ENCODE assay signal across 11 mouse cellular contexts in the genomic region with DNA sequence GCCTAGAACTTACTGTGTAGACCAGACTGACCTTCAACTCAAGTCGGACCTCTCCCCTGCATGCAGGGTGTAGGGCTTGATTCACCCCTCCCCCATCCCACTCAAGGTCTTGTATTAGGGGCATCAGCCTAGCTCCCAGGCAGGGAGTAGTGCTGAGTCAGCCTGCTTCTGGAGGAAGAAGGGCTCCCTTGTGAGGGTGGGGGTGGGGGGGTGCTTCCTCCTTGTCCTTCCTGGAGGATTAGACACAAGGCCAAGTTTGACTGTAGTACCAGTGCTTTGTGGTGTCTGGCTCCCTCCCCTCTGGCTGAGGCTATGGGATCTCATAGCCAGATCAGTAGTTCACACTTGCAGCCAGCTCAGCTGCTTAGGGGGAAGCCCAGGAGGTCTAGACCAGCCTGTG. TPM values are rescaled to one million over a fixed set of nuclear protein-coding genes. Genes with fewer than 3 reads are reported as not detected.
DNase-seq lines count a peak whose midpoint lies in the region; ATAC-seq and TF ChIP-seq lines count a peak whose summit lies in the region.
"Had no signal": no experiment of that assay in that cellular context is flagged by ENCODE, and none has a peak within 500 bp of the region (broad histone marks: within the 10 kb centered on the region; RNA-seq: fewer than 3 reads in every experiment).

No protein-coding gene starts in this region.

- 29% methylated on average over 1 of the region's 1 CpGs for WGBS in lung, embryonic 15.5 days
- WGBS in liver, postnatal 0 days (ENCODE audit: insufficient replicate concordance): 11% methylated on average over 1 of the region's 1 CpGs

- H3K36me3 ChIP-seq in lung, embryonic 15.5 days: no peaks in the 10 kb centered on the region
- peaks cover 4% of the 10 kb centered on the region for H3K36me3 ChIP-seq in liver, postnatal 0 days (replicated peaks; ENCODE audit: insufficient read depth, low read length)
- H3K36me3 ChIP-seq: intestine, embryonic 15.5 days had no signal

- H3K4me1 ChIP-seq in lung, embryonic 15.5 days: 0 out of 2 replicates have a peak, but pooled peaks cover 6% of the 10 kb centered on the region
- peaks cover 2% of the 10 kb centered on the region; the same call in 1 of the 2 replicates for H3K4me1 ChIP-seq in liver, postnatal 0 days (ENCODE audit: insufficient read depth)
- H3K4me1 ChIP-seq: intestine, embryonic 15.5 days had no signal

- TF ChIP-seq EP300 in liver, postnatal 0 days (IDR thresholded peaks at IDR 0.05; ENCODE audit: low read depth): no peak

- H3K9me3 ChIP-seq in lung, embryonic 15.5 days: no peaks in the 10 kb centered on the region
- H3K9me3 ChIP-seq in liver, postnatal 0 days (ENCODE audit: low read length): no peaks in the 10 kb centered on the region
- H3K9me3 ChIP-seq: intestine, embryonic 15.5 days had no signal

- intact Hi-C loops in left cerebral cortex, postnatal 25 days (cut with DNase I): no loop called here

- H3K9ac ChIP-seq in lung, embryonic 15.5 days: no peak overlapping the region
- H3K9ac ChIP-seq in liver, postnatal 0 days (replicated peaks): no peak overlapping the region
- H3K9ac ChIP-seq: intestine, embryonic 15.5 days had no signal

- peaks cover 4% of the 10 kb centered on the region; the same call in 1 of the 2 replicates for H3K27me3 ChIP-seq in lung, embryonic 15.5 days
- H3K27me3 ChIP-seq in liver, postnatal 0 days (ENCODE audit: insufficient read depth, low read length): no peaks in the 10 kb centered on the region
- H3K27me3 ChIP-seq: intestine, embryonic 15.5 days had no signal

- no peak for TF ChIP-seq CTCF in liver, postnatal 0 days (IDR thresholded peaks at IDR 0.05; ENCODE audit: low read depth)

- DNase-seq in adrenal gland, postnatal 14 days: peak; percentile 61
- DNase-seq in adrenal gland, postnatal 4 days (ENCODE audit: low spot score in 2 of 2): no peak
- DNase-seq in lung, postnatal 36 days: no peak
- DNase-seq in liver, postnatal 0 days: peak; percentile 39
- DNase-seq in left cerebral cortex, postnatal 25 days (ENCODE audit: low spot score in 2 of 2): no peak
- DNase-seq: B cell, adult 2 months had no signal

- peak; percentile 29; the same call in 1 of the 2 replicates for ATAC-seq in lung, embryonic 15.5 days (ENCODE audit: borderline replicate concordance, extremely low read depth, low FRiP score, low TSS enrichment)
- ATAC-seq in common myeloid progenitor, adult 5-6 weeks (replicated peaks; ENCODE audit: low read depth, poor library complexity, severe bottlenecking): peak; percentile 53
- peak; percentile 63; the same call in 1 of the 2 replicates for ATAC-seq in liver, postnatal 0 days
- no peak for ATAC-seq in CD4-positive, CD25-positive, alpha-beta regulatory T cell, adult 4 months
- ATAC-seq: intestine, embryonic 15.5 days had no signal

- no peak overlapping the region for H3K27ac ChIP-seq in lung, embryonic 15.5 days
- H3K27ac ChIP-seq in liver, postnatal 0 days (ENCODE audit: low read depth): peak overlapping the region; percentile 39
- H3K27ac ChIP-seq: intestine, embryonic 15.5 days had no signal

- H3K4me2 ChIP-seq in lung, embryonic 15.5 days: no peak overlapping the region
- no peak overlapping the region for H3K4me2 ChIP-seq in liver, postnatal 0 days (ENCODE audit: low read depth, low read length)
- H3K4me2 ChIP-seq: intestine, embryonic 15.5 days had no signal

- H3K4me3 ChIP-seq in lung, embryonic 15.5 days: no peak overlapping the region
- no peak overlapping the region for H3K4me3 ChIP-seq in liver, postnatal 0 days (ENCODE audit: low read depth, low read length)
- H3K4me3 ChIP-seq: erythroblast, embryonic 14.5 days; intestine, embryonic 15.5 days had no signal

RNA-seq across cellular contexts. Expression of gene Samm50, which starts 8.1 kb away (rescaled TPM):
- 213 and 228 TPM in 2 replicates for total RNA-seq in adrenal gland, postnatal 14 days (2021)
- 100 to 1,000 TPM; 159 to 160 TPM for total RNA-seq in adrenal gland, postnatal 4 days (2021)
- polyA plus RNA-seq in lung, embryonic 15.5 days (2015; fragmentation: Nextera tagmentation; extraction: Ambion mirVana): 108 and 111 TPM in 2 replicates
- 40.7 and 42.3 TPM in 2 replicates for total RNA-seq in common myeloid progenitor, adult 5-6 weeks (2017)
- polyA plus RNA-seq in liver, postnatal 0 days (2015; fragmentation: Nextera tagmentation; extraction: Ambion mirVana): 103 and 105 TPM in 2 replicates
- 10 to 100 TPM; 44.3 to 56.1 TPM for polyA plus RNA-seq in CD4-positive, CD25-positive, alpha-beta regulatory T cell, adult 4 months (2017; shearing (Covaris generic))
- 100 to 1,000 TPM; 100 to 102 TPM for total RNA-seq in left cerebral cortex, postnatal 25 days (2021)

RNA-seq across cellular contexts. Expression of gene Pnpla3, which starts 16.3 kb away (rescaled TPM):
- 65.0 and 67.7 TPM in 2 replicates for total RNA-seq in adrenal gland, postnatal 14 days (2021)
- total RNA-seq in adrenal gland, postnatal 4 days (2021): 1 to 10 TPM; 4.0 to 5.5 TPM
- 0.16 and 0.30 TPM in 2 replicates for polyA plus RNA-seq in lung, embryonic 15.5 days (2015; fragmentation: Nextera tagmentation; extraction: Ambion mirVana)
- not detected in 2 replicates for total RNA-seq in common myeloid progenitor, adult 5-6 weeks (2017)
- polyA plus RNA-seq in liver, postnatal 0 days (2015; fragmentation: Nextera tagmentation; extraction: Ambion mirVana): 1.0 and 1.9 TPM in 2 replicates
- polyA plus RNA-seq in CD4-positive, CD25-positive, alpha-beta regulatory T cell, adult 4 months (2017; shearing (Covaris generic)): 1 to 10 TPM in 1 of 2 experiments, not detected in 1; 1.9 TPM
- 10 to 100 TPM; 10.1 to 10.3 TPM for total RNA-seq in left cerebral cortex, postnatal 25 days (2021)
- polyA plus RNA-seq: erythroblast, embryonic 14.5 days had no signal

RNA-seq across cellular contexts. Expression of gene Parvb, which starts 47.9 kb away (rescaled TPM):
- 26.6 and 40.0 TPM in 2 replicates for total RNA-seq in adrenal gland, postnatal 14 days (2021)
- total RNA-seq in adrenal gland, postnatal 4 days (2021): 10 to 100 TPM; 44.6 to 45.9 TPM
- 4.6 and 5.2 TPM in 2 replicates for polyA plus RNA-seq in lung, embryonic 15.5 days (2015; fragmentation: Nextera tagmentation; extraction: Ambion mirVana)
- 1.3 and 4.2 TPM in 2 replicates for total RNA-seq in common myeloid progenitor, adult 5-6 weeks (2017)
- polyA plus RNA-seq in liver, postnatal 0 days (2015; fragmentation: Nextera tagmentation; extraction: Ambion mirVana): 4.9 and 6.0 TPM in 2 replicates
- polyA plus RNA-seq in CD4-positive, CD25-positive, alpha-beta regulatory T cell, adult 4 months (2017; shearing (Covaris generic)): 1 to 10 TPM in 1 of 2 experiments, not detected in 1; 2.4 TPM
- total RNA-seq in left cerebral cortex, postnatal 25 days (2021): 10 to 100 TPM; 25.1 to 27.3 TPM

Comparison
In these comparisons a context has a peak if more than half of its experiments do, and no peak if none do; other contexts are left out.
1. DNase-seq: peak in adrenal gland, postnatal 14 days (single experiment) and liver, postnatal 0 days (single experiment); none in adrenal gland, postnatal 4 days (0 of 2), lung, postnatal 36 days (single experiment) and left cerebral cortex, postnatal 25 days (0 of 2).